Mouse (Mus musculus): ENCODE measurements around the gene Myh9. TPM values are rescaled to one million over a fixed set of nuclear protein-coding genes. Genes with fewer than 3 reads are reported as not detected.

Myh9 gene
- polyA plus RNA-seq, 1 experiment from 2014 or later = 677 TPM

Other genes starting within 250 kb of the Myh9 start
- gene Apol10b, start 246.1 kb downstream of the Myh9 start, polyA plus RNA-seq (2021) = 0.62 TPM
- gene Gm36245, start 242.9 kb downstream of the Myh9 start, polyA plus RNA-seq (2021) = not detected
- not detected for gene Apol11b, start 198.9 kb downstream of the Myh9 start, polyA plus RNA-seq (2021)
- gene Apol7e, start 143.3 kb downstream of the Myh9 start, polyA plus RNA-seq (2021) = 0.04 TPM
- 0.33 TPM for gene Apol9b, start 113.1 kb downstream of the Myh9 start, polyA plus RNA-seq (2021)
- 0.37 TPM for gene Apol8, start 85.2 kb downstream of the Myh9 start, polyA plus RNA-seq (2021)
- 181 TPM for gene Txn2, start 86.8 kb upstream of the Myh9 start, polyA plus RNA-seq (2021)
- 16.1 TPM for gene Foxred2, start 114.5 kb upstream of the Myh9 start, polyA plus RNA-seq (2021)
- gene Eif3d, start 128.6 kb upstream of the Myh9 start, polyA plus RNA-seq (2021) = 231 TPM

Measured in Patski (cell line).